Mouse (Mus musculus) ES-E14 (cell line): ENCODE results near the gene Letm1. TPM values are rescaled to one million over a fixed set of nuclear protein-coding genes. Genes with fewer than 3 reads are reported as not detected.

ENCODE experiments used
- DNase-seq: peaks from one replicate; pipeline ENCODE4 v3.0.0-alpha.2; 2013; ENCODE audit warnings: low read depth, low spot score
- H3K27ac ChIP-seq: 2 replicates; pipeline ENCODE4 v1.5.1; 2012; ENCODE audit warnings: low read depth, mild to moderate bottlenecking, low read length, moderate library complexity, mixed read lengths; ENCODE audit not compliant: poor library complexity, insufficient read depth, severe bottlenecking
- H3K36me3 ChIP-seq: 2 replicates; pipeline ENCODE4 v1.6.1; 2012; ENCODE audit warnings: mild to moderate bottlenecking, low read length, moderate library complexity, mixed read lengths; ENCODE audit not compliant: control insufficient read depth, poor library complexity, insufficient read depth, severe bottlenecking
- H3K4me1 ChIP-seq, 2 experiments: fragments of 150-350 bp in 1 of 2; sonication (generic) in 1 of 2; 2 replicates each; pipeline ENCODE4 v1.6.1; 2012; ENCODE audit warnings: low read length in 2 of 2, mild to moderate bottlenecking in 1 of 2, mixed read lengths in 1 of 2; ENCODE audit not compliant: control insufficient read depth in 2 of 2, insufficient read depth in 2 of 2, poor library complexity in 1 of 2
- H3K4me3 ChIP-seq, 2 experiments: fragments of 150-350 bp in 1 of 2; sonication (generic) in 1 of 2; 2 replicates each; pipeline ENCODE4 v1.5.1; 2012; ENCODE audit warnings: low read length in 2 of 2, low read depth in 1 of 2, mild to moderate bottlenecking in 1 of 2, mixed read lengths in 1 of 2; ENCODE audit not compliant: insufficient read depth in 1 of 2, poor library complexity in 1 of 2, severe bottlenecking in 1 of 2
- H3K9ac ChIP-seq: 2 replicates; pipeline ENCODE4 v1.6.1; 2012; ENCODE audit warnings: low read depth, mild to moderate bottlenecking, low read length, mixed read lengths; ENCODE audit not compliant: poor library complexity, insufficient read depth, severe bottlenecking
- H3K9me3 ChIP-seq: fragments of 150-350 bp; sonication (generic); 2 replicates; pipeline ENCODE4 v1.6.1; 2012; ENCODE audit warnings: low read depth, mild to moderate bottlenecking, low read length; ENCODE audit not compliant: control insufficient read depth, insufficient read depth
- CHD2 ChIP-seq: IDR thresholded peaks from 2 replicates; pipeline ENCODE4 v1.6.1; 2014; ENCODE audit warnings: mild to moderate bottlenecking, low read depth, low read length, inconsistent platforms
- HCFC1 ChIP-seq: IDR thresholded peaks from 2 replicates; pipeline ENCODE4 v1.6.1; 2012; ENCODE audit warnings: low read length, inconsistent platforms, borderline replicate concordance; ENCODE audit not compliant: insufficient read depth
- MAFK ChIP-seq: IDR thresholded peaks from 2 replicates; pipeline ENCODE4 v1.6.1; 2014; ENCODE audit warnings: mild to moderate bottlenecking, low read depth, low read length, inconsistent platforms; ENCODE audit not compliant: insufficient read depth
- ZC3H11A ChIP-seq: IDR thresholded peaks from 2 replicates; pipeline ENCODE4 v1.6.1; 2012; ENCODE audit warnings: low read depth, mild to moderate bottlenecking, inconsistent platforms, low read length, borderline replicate concordance
- ZNF384 ChIP-seq: IDR thresholded peaks from 2 replicates; pipeline ENCODE4 v1.6.1; 2012; ENCODE audit warnings: low read depth, low read length, inconsistent platforms
- in situ Hi-C, 2 experiments: fragments of 600-800 bp; cut with MboI; formaldehyde crosslinking; loops; one replicate each; pipeline ENCODE4 v1.15.1; 2025; ENCODE audit warnings: low sequenced_read_pairs in 2 of 2, inconsistent platforms in 1 of 2; ENCODE audit not compliant: unreplicated experiment in 2 of 2
- total RNA-seq: library from RNA; depleted of rRNA; stranded (reverse); fragments of 300-350 nt; gene quantifications from 2 replicates; pipeline ENCODE4 v1.2.3, GENCODE M21; 2012

Gene Letm1
- total RNA-seq, 1 experiment: 36.5 TPM

GRCm38 (mm10) chr5:33826001-33826400, 43.4 kb upstream of the Letm1 start:
- Histone ChIP-seq H3K9ac (no peak overlapping the region), H3K27ac (no peak overlapping the region), H3K4me3 (no peak overlapping the region), H3K9me3 (no peaks in the 10 kb centered on the region), H3K4me1 (0 out of 4 replicates have a peak, but pooled peaks cover 1 to 2% of the 10 kb centered on the region in 2 experiments), H3K36me3 (no peaks in the 10 kb centered on the region)
- TF ChIP-seq MAFK: no peak
- no peak for TF ChIP-seq CHD2
- no peak for TF ChIP-seq ZC3H11A
- no peak for TF ChIP-seq HCFC1
- TF ChIP-seq ZNF384: no peak
- in situ Hi-C loops: no loop called here
- DNase-seq: peak; percentile 31

GRCm38 (mm10) chr5:33822456-33822855, 39.8 kb upstream of the Letm1 start:
- Histone ChIP-seq H3K36me3 (no peaks in the 10 kb centered on the region), H3K9ac (no peak overlapping the region), H3K9me3 (no peaks in the 10 kb centered on the region), H3K27ac (no peak overlapping the region), H3K4me1 (peaks cover 2 to 11% of the 10 kb centered on the region in 2 experiments; a peak in 1 of 4 replicates), H3K4me3 (no peak overlapping the region)
- in situ Hi-C loops: no loop called here
- TF ChIP-seq CHD2 (no peak), MAFK (no peak), ZC3H11A (no peak), HCFC1 (no peak), ZNF384 (no peak)
- DNase-seq: no peak

GRCm38 (mm10) chr5:33821901-33822427, 39.3 kb upstream of the Letm1 start:
- TF ChIP-seq ZNF384 (no peak), MAFK (no peak), ZC3H11A (no peak), CHD2 (no peak), HCFC1 (no peak)
- Histone ChIP-seq H3K36me3 (no peaks in the 10 kb centered on the region), H3K9me3 (no peaks in the 10 kb centered on the region), H3K9ac (no peak overlapping the region), H3K4me1 (peaks cover 2 to 11% of the 10 kb centered on the region in 2 experiments; a peak in 1 of 4 replicates), H3K27ac (no peak overlapping the region), H3K4me3 (peak overlapping the region in 1 of 2 experiments; percentile 86; a peak in 2 of 4 replicates)
- in situ Hi-C loops: no loop called here
- DNase-seq: no peak

GRCm38 (mm10) chr5:33820733-33821621, 38.4 kb upstream of the Letm1 start:
- TF ChIP-seq ZNF384 (no peak), MAFK (no peak), ZC3H11A (no peak), CHD2 (no peak), HCFC1 (no peak)
- Histone ChIP-seq H3K9me3 (no peaks in the 10 kb centered on the region), H3K36me3 (no peaks in the 10 kb centered on the region), H3K27ac (0 out of 2 replicates have a peak overlapping the region, but pooled peaks have one; percentile 27), H3K4me3 (peak overlapping the region; percentile 86 to 100), H3K9ac (peak overlapping the region; percentile 98), H3K4me1 (peaks cover 2 to 12% of the 10 kb centered on the region in 2 experiments; a peak in 1 of 4 replicates)
- in situ Hi-C loops: no loop called here
- DNase-seq: no peak
